Mouse (Mus musculus) kidney, adult 8-10 months (tissue): ENCODE measurements around the gene Armc8.

Source experiments
- DNase-seq, 2 experiments: peaks; one replicate each; pipeline ENCODE4 v3.0.0; 2022

The Armc8 gene

GRCm38 (mm10) chr9:99444590-99445178 is 124.0 kb downstream of the Armc8 start:
- DNase-seq = no peak

DNA sequence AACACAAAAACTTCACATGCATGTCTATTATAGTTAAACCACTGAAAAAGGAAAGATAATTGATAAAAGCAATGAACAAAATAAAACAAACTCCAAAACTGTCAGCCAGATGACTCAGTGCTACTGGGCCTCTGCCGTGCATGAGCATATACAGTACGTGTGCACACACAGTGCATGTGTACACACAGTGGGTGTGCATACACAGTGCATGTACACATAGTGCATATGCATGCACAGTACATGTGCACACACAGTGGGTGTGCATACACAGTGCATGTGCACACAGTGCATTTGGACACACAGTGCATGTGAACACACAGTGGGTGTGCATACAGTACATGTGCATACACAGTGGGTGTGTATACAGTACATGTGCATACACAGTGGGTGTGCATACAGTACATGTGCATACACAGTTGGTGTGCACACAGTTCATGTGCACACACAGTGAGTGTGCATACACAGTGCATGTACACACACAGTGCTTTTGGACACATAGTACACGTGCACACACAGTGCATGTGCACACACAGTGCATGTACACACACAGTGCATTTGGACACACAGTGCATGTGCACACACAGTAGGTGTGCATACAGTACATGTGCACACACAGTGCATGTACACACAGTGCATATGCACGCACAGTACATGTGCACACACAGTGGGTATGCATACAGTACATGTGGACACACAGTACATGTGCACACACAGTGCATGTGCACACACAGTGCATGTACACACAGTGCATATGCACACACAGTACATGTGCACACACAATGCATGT is 126.9 kb downstream of the Armc8 start:
- no peak for DNase-seq

DNA sequence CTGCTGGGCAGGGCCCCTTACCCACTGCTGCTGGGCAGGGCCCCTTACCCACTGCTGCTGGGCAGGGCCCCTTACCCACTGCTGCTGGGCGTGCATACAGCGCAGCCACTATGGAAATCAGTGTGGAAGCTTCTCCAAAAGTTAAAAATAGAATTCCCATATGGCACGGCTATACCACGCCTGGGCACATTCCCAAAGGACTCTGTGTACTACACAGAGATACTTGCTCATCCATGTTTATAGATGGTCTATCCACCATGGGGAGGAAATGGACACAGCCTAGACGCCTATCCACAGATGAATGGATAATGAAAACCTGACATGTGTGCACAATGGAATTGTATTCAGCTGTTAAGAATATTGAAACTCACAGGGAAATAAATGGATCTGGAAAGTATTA is 127.8 kb downstream of the Armc8 start:
- DNase-seq = no peak

DNA sequence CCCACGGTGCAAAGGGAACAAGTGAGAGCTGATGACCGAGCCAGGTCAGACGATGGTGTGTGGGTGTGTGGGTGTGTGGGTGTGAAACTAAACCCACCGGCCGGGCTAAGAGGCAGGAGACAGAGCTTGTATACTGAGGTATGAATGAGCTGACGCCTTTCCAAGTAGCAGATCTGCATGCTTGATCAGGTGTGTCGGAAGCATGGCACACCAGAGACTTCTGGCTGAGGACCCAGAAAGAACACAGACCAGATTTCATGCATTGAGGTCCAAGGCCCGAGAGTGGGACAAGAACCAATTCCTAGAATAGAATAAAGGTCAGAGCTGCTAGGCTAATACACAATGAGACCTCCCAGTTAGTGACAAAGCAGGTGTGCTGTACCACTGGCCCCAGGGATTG is 129.6 kb downstream of the Armc8 start:
- DNase-seq = no peak

DNA sequence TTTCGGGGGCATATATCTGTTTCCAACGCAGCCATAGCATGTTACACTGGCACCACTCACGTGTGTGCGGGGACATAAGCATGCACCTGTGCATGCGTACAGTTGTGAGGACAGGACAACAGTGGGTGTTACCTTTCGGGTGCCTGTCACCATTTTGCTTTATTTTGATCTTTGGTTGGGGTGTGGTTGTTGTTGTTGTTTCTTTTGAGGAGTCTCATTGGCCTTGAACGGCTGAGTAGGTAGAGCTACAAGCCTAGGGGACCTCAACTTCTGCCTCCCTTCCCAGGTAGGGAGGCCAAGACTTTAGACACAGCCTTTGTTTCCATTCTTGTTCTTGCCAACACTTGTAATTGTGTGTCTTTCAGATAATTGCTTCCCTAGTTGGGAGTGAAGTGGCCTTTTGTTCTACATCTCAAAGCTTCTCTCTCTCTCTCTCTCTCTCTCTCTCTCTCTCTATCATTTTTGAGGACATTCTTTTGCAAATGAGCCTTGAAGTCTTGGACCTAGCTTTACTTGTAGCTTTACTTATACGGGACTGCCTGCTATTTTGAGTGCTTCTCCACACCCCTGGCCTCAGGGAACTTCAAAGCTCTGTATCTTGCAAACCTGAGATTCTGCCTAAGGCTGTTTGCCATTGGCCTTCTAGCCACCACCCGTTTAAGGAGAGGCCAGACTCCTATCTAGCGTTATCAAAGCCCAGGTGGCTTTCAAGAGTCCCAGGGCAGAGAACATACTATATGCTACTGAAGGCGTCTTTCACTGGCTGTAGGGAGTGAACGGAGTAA is 130.7 kb downstream of the Armc8 start:
- no peak for DNase-seq

DNA sequence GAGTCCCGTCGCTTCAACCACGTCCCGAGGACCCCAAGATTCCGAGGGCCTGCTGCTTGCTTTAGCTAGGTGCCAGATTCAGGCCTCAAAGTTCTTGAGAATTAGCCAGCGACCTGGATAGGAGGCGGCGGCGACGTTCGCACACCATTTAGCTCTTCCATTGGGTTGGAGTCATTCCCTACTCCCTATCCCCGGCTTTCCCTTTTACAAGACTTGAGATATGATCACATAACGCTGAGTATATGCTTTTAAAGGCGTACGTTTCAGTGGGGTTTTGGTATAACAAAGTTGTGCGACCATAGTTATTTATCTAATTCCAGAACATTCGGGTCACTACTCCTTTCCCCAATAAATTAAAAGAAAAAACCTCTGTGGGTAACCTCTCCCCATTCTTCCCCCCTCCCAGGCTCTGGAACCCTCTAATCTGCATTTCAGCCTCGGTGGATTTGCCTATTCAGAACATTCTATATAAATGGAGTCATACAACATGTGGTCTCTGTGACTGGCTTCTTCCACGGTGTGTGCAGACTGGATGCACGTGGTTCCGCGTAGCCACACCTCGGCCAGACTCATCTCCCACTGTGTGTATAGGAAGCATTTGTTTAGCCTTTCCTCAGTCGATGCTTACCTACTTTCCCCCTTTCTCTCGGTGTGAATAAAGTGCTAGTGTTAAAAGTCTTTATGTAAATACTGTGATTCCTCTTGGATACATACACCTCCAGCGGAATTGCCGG is 131.5 kb downstream of the Armc8 start, which contains the start of gene Mras:
Mras (minus strand) TSS at position 351 of the 734 bp plus-strand sequence.
- no peak for DNase-seq

GRCm38 (mm10) chr9:99436182-99437030 is 132.3 kb downstream of the Armc8 start:
- peak; percentile 70 to 78 for DNase-seq

GRCm38 (mm10) chr9:99435619-99436181 is 133.0 kb downstream of the Armc8 start:
- peak in 1 of 2 experiments; percentile 56 for DNase-seq

DNA sequence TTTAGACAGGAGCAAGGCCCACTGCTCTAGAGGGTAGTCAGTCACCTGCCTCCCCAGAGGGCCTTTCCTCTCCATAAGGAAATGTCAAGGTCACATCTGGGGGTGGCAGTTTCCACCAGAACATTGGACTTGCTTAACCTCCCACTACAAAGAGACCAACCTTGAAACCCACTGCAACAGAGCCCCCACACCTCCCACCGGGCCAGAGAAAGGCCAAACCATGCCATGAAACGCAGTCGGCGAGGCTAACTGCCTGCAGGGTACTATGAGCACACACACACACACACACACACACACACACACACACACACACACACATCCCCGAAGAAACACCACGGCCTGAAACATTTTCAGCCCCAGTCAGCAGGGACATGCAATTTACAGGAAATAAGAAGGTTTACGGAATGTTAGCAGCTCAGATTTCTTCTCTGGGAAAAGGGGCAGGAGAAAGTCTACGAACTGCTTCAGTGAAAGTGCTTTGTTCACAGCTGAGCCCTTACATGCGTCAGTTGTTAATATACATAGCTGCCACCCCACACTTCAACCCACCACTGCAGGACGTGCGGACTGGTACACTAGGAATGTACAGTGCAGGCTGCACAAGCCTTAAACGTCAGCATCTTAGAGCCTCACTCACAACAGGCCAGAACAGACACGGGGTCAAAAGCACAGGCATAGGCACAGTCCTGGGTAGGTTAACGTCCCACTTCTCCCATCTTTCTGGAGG is 133.6 kb downstream of the Armc8 start:
- DNase-seq = no peak

DNA sequence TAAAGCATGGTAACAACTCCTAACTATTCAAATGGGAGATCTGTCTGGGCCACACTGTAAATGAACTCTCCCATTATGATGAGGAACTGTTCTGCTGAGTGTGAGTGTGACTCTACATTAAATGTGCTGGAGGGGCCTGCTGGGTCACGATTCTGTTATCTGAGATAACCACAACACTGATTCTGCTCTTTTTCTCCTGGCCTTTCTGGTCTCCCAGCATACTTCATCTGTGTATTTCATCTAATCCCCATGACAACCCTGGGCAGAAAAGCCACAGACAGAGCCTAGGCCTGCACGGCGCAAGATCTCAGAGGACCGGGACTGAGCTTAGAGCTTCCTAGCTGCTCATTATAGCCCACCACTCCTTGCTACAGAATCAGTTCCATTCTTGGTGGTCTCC is 136.2 kb downstream of the Armc8 start:
- no peak for DNase-seq

DNA sequence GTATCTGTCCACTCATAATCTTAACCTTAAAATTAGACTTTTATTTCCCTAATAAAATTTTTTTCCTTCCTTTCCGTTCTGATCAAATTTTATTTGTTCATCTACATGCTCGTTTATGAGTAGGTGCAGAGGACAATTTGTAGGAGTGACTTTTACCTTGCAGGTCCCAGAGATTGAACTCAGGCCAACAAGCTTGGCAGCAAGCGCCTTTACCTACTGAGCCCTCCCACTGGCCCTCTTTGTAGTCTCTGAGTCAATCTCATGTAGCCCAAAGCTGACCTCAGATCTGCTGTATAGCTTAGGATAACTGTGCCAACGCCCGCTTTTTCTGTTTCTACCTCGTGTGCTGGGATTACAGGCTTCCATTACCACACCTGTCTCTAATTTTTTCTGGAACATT is 136.7 kb downstream of the Armc8 start:
- DNase-seq = no peak

GRCm38 (mm10) chr9:99431346-99431745 is 137.4 kb downstream of the Armc8 start:
- no peak for DNase-seq

DNA sequence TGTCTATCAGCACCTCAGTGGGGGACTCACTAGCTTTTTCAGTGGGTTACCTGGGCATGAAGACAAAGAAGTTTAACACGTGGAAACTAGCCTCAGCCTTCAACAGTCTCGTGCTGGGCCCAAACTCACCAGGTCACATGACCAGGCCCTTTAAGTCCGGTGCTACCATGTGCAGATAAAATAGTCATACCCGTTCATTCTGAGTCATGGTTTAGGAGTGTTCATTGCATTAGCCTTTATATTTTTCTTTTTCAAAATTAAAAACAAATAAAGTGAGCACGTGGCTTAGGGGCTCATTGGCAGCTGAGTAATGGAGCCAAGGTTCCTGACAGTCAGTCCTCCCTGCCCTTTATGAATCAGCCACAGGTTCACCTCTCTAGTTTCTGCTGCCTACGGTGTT is 137.9 kb downstream of the Armc8 start:
- DNase-seq = no peak

DNA sequence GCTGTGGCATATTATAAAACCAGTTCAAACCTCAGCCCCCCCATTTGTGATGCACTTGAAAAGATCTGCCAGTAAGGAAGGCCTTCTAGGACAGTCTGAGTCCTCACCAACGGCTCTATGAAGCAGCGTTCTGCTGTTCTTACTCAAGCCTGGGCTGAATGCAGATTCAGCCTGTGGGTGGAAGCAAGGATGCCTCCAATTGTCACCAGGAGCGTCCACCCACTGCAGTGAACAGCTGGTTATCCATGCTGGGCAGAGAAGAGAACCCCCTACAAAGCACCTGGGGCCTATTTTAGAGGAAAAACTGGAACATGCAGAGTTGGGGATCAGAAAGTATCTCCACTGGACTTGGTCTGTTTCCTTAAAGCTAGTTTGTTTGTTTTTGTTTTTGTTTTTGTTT is 138.9 kb downstream of the Armc8 start:
- DNase-seq = no peak

GRCm38 (mm10) chr9:99428601-99429331 is 139.9 kb downstream of the Armc8 start:
- no peak for DNase-seq
